Mouse (Mus musculus) cortical plate, adult 2 months (tissue): ENCODE results near the gene Nudt21.

ENCODE experiments used
- CTCF ChIP-seq: fragments of 200-500 bp; IDR thresholded peaks from 2 replicates; pipeline ENCODE4 v1.5.1; 2011; ENCODE audit warnings: mild to moderate bottlenecking, control low read depth, low read length; ENCODE audit not compliant: insufficient read depth; ENCODE audit errors: extremely low read depth
- POLR2A ChIP-seq: fragments of 200-500 bp; IDR thresholded peaks from 2 replicates; pipeline ENCODE4 v1.6.1; 2011; ENCODE audit warnings: mild to moderate bottlenecking, low read length, control low read depth; ENCODE audit not compliant: insufficient read depth; ENCODE audit errors: extremely low read depth

GRCm38 (mm10) chr8:93998961-93999360 is 37.9 kb downstream of the Nudt21 start:
- no peak for TF ChIP-seq CTCF
- no peak for TF ChIP-seq POLR2A
